Mouse (Mus musculus) liver, embryonic 16.5 days (tissue): ENCODE measurements around the gene Clta. TPM values are rescaled to one million over a fixed set of nuclear protein-coding genes. Genes with fewer than 3 reads are reported as not detected.
A peak's percentile ranks its signal among the peaks of the same experiment; 100 is the strongest.

Experiments used
- ATAC-seq: fragments of 200-750 bp; cut with Nextera tagmentation; 2 replicates; pipeline ENCODE4 v1.8.0; 2017; ENCODE audit warnings: low read depth, mild to moderate bottlenecking, moderate number of reproducible peaks, moderate library complexity
- H3K27ac ChIP-seq: fragments of 300-500 bp; sonication (generic); 2 replicates; pipeline ENCODE4 v1.5.1; 2014; ENCODE audit warnings: mild to moderate bottlenecking, low read length
- H3K27me3 ChIP-seq: fragments of 300-500 bp; sonication (generic); 2 replicates; pipeline ENCODE4 v1.6.1; 2014; ENCODE audit warnings: low read depth, low read length, mixed read lengths; ENCODE audit not compliant: control insufficient read depth, insufficient read depth
- H3K36me3 ChIP-seq: fragments of 300-500 bp; sonication (generic); 2 replicates; pipeline ENCODE4 v1.6.1; 2014; ENCODE audit warnings: mild to moderate bottlenecking; ENCODE audit not compliant: control insufficient read depth, insufficient read depth
- H3K4me1 ChIP-seq: fragments of 300-500 bp; sonication (generic); 2 replicates; pipeline ENCODE4 v1.6.1; 2014; ENCODE audit warnings: low read depth, low read length, mixed read lengths; ENCODE audit not compliant: control insufficient read depth
- H3K4me2 ChIP-seq: fragments of 300-500 bp; sonication (generic); 2 replicates; pipeline ENCODE4 v1.6.1; 2014; ENCODE audit warnings: low read depth, low read length, mixed read lengths
- H3K4me3 ChIP-seq: fragments of 300-500 bp; sonication (generic); 2 replicates; pipeline ENCODE4 v1.5.1; 2014; ENCODE audit warnings: low read depth, mild to moderate bottlenecking, low read length
- H3K9ac ChIP-seq: fragments of 300-500 bp; sonication (generic); 2 replicates; pipeline ENCODE4 v1.6.1; 2014; ENCODE audit warnings: low read depth, low read length
- H3K9me3 ChIP-seq: fragments of 300-500 bp; sonication (generic); replicated peaks from 2 replicates; pipeline ENCODE4 v1.6.1; 2016; ENCODE audit warnings: low read length; ENCODE audit not compliant: control insufficient read depth
- WGBS: fragments of 180-500 bp; shearing (Covaris S2); extraction: QIAGEN DNeasy Blood & Tissue Kit; methylation state at CpG from one replicate; pipeline ENCODE4 v1.1.7; 2014; ENCODE audit not compliant: insufficient replicate concordance; 5-methylcytosine and 5-hydroxymethylcytosine counted together
- polyA plus RNA-seq: library from polyadenylated mRNA; unstranded; fragments of >200 nt; fragmentation: Nextera tagmentation; extraction: Ambion mirVana; gene quantifications from 2 replicates; pipeline ENCODE4 v1.2.1, GENCODE M21; 2015

Gene Clta
- polyA plus RNA-seq, 1 experiment from 2014 or later = 101 TPM

DNA sequence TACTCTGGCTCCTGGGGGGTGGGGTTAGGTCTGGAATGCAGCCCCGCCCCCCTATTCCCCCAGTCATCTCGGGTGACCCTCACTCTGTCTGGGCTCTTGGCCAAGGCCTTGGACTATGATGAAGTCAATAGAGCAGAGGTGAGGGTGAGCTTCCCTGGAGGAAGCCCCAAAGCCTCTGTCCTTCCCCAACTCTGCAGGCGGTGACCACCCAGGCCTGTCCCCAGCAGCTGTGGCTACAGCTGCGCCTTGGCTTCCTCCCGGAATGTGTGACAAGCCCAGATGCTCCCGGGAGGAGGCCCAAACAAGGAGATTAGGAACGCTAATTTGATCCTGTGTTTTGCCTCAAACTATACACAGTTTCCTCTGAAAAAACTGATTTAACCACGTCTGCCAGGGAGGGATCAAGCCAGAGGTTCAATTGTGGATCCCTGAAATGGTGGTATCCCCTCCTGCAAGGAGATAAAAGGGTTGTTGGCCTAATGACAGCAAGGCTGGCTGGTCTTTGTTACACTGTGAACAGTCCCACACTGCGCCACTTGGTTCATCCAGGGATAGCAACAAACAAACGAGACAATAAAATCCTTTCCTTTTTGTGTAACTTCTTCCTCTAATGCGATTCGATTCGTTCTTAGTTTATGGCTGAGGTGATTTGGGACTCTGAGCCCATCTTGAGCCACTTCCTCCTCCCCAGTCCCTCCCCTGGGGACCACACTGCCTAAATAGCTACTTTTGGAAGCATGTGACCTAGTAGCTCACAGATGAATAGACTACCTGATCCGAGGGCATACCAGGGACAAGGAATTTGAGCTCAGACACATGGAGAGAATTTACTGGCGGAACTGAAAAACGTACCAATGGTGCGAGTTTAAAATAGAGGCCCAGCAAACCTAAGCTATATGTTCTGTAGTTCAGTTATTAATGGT, 25.5 kb upstream of the Clta start:
- Histone ChIP-seq H3K27me3 (no peaks in the 10 kb centered on the region), H3K9ac (no peak overlapping the region), H3K4me3 (no peak overlapping the region), H3K9me3 (no peaks in the 10 kb centered on the region), H3K36me3 (peaks cover 6% of the 10 kb centered on the region; the same call in 1 of the 2 replicates), H3K27ac (no peak overlapping the region; the same call in none of the 2 replicates), H3K4me1 (peaks cover 27% of the 10 kb centered on the region), H3K4me2 (no peak overlapping the region)
- WGBS = 59% methylated on average over 17 of the region's 17 CpGs
- peak; percentile 45 for ATAC-seq

DNA sequence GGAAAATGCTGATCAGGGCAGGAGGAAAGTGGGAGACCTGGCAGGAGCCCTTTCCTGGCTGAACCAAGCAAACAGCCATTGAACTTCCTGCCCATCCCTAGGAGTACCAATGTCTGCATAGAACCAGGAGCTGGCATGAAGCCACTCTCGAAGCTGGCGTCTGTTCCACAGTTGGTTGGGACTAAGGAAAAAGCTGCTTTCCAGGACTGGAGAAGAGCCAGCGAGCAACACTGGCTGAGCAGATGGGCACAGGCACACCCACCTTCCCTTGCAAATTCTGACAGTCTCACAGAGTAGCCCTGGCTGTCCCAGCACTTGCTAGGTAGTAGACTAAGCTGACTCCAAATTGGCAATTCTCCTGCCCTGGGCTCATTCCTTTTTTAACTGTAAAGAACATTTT, 24.5 kb upstream of the Clta start:
- Histone ChIP-seq H3K4me1 (peaks cover 19% of the 10 kb centered on the region), H3K27me3 (no peaks in the 10 kb centered on the region), H3K36me3 (peaks cover 6% of the 10 kb centered on the region; the same call in 1 of the 2 replicates), H3K27ac (no peak overlapping the region), H3K9ac (no peak overlapping the region), H3K9me3 (no peaks in the 10 kb centered on the region), H3K4me2 (no peak overlapping the region), H3K4me3 (no peak overlapping the region)
- WGBS = 82% methylated on average over 3 of the region's 3 CpGs
- no peak for ATAC-seq

DNA sequence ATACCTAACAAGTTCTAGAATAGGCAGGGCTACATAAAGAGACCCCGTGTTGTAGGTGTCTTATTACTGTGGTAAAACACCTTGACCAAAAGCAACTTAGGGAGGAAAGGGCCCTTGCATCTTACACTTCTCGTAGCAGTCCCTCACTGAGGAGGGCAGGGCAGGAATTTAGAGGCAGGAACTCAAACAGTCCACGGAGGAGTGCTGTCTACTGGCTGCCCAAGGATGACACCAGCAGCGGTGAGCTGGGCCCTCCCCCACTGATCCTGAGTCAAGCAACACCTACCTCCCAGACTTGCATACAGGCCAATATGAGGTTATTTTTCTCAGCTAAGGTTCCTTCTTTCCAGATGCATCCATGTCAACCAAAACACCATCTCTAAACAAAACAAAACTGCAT, 24.0 kb upstream of the Clta start:
- Histone ChIP-seq H3K4me1 (peaks cover 16% of the 10 kb centered on the region), H3K36me3 (peaks cover 6% of the 10 kb centered on the region; the same call in 1 of the 2 replicates), H3K4me3 (no peak overlapping the region), H3K27me3 (no peaks in the 10 kb centered on the region), H3K27ac (no peak overlapping the region), H3K9me3 (no peaks in the 10 kb centered on the region), H3K9ac (no peak overlapping the region), H3K4me2 (no peak overlapping the region)
- ATAC-seq = no peak
- WGBS = 61% methylated on average over 4 of the region's 4 CpGs

DNA sequence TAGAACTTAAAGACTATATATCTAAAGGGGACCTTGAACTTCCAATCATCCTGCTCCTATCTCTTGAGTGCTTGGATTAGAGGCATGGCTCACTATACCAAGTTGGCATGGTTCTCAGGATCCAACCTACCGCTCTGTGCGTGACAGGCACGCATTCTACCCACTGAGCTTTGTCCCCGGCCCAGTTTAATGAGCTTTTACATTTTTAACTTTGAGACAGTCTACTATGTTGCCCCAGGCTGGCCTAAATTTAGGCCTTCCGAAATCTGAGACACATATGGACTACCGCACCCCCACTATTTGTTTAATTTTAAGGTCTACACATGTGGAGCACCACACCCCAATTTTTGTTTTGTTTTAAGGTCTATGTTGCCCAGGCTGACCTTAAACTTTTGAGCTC, 23.4 kb upstream of the Clta start:
- Histone ChIP-seq H3K9ac (no peak overlapping the region), H3K4me2 (no peak overlapping the region), H3K27ac (no peak overlapping the region), H3K9me3 (no peaks in the 10 kb centered on the region), H3K4me3 (no peak overlapping the region), H3K4me1 (peaks cover 16% of the 10 kb centered on the region), H3K27me3 (no peaks in the 10 kb centered on the region), H3K36me3 (peaks cover 6% of the 10 kb centered on the region; the same call in 1 of the 2 replicates)
- 85% methylated on average over 6 of the region's 6 CpGs for WGBS
- no peak for ATAC-seq

DNA sequence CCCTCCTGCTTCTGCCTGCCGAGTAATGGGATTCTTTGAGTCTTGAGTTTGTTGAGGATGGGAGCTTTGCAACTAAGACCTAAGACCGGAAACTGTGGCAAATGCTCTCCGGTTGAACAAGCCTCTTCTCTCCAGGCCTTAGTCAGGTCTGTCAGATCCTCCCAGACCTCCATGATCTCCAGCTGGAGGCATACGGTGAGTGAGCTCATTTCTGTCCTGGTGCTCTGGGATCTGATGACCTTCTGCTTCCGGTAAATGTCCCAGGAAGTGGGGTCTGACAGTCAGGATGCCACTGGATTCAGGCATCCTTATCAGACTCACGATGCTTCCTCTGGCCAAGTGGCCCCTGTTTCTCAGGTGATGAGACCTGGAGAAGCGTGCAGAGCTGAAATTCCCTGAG, 23.0 kb upstream of the Clta start:
- ATAC-seq = no peak
- Histone ChIP-seq H3K9me3 (no peaks in the 10 kb centered on the region), H3K4me2 (no peak overlapping the region), H3K4me1 (peaks cover 16% of the 10 kb centered on the region), H3K27me3 (no peaks in the 10 kb centered on the region), H3K9ac (no peak overlapping the region), H3K4me3 (no peak overlapping the region), H3K27ac (no peak overlapping the region), H3K36me3 (peaks cover 6% of the 10 kb centered on the region; the same call in 1 of the 2 replicates)
- WGBS = 65% methylated on average over 7 of the region's 7 CpGs

DNA sequence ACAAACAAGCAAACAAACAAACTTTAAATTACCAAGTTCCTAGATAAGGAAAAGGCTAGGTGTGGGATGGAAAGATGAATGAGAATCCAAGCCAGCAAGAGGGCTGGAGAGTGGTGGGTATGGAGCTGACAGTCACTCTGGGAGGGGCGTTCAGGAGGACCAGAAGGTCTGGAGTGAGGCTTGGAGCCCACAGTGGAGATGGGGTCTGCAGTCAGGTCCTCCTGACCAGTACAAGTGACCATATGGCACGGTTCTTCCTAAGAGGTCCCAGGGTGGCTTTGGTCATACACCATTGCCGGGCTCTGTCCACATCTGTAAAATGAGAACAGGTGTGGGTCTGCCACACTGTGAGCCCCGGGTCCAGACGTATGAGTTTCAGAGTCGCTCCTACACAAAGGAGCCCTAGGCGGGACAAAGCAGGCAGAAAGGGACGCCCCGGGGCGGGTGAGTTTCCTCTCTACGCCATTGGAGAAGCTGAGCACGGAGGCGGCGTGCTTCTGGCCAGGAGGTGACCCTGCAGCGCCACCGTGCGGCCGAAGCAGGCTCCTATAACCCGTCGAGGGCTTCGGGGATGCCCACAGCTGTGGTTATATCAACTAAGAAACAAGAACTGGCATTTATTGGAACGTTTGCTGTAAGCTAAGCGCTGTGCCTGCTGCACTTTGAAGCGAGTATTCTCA, 22.1 kb upstream of the Clta start:
- under 1% methylated on average over 24 of the region's 24 CpGs for WGBS
- Histone ChIP-seq H3K36me3 (peaks cover 5% of the 10 kb centered on the region; the same call in 1 of the 2 replicates), H3K4me1 (peaks cover 16% of the 10 kb centered on the region), H3K9me3 (no peaks in the 10 kb centered on the region), H3K27ac (peak overlapping the region; percentile 46), H3K4me2 (peak overlapping the region; percentile 80), H3K9ac (peak overlapping the region; percentile 70), H3K27me3 (no peaks in the 10 kb centered on the region), H3K4me3 (peak overlapping the region; percentile 45)
- ATAC-seq = peak; percentile 90

DNA sequence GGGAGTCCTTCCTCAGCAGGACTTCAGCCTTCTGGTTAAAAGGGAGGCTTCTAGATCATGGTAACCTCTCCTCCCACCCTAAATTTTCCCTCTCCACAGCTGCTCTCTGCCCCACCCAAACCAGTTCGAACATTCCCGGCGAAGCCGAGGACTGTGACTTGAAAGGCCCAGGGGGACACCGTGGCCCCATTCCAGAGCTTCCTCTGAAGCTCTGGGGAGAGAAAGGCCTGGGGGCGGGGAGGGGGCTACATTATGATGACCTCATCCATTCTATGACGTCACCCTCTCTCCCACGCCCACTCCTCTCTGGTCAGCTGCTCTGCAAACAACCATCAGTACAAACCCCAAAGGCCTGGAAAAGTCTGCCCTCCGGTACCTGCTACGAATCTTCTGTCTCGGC, 21.1 kb upstream of the Clta start, which contains the start of gene Ccin:
TSS of gene Ccin (plus strand) at position 303 of the 400 bp plus-strand sequence.
- ATAC-seq = no peak
- no peaks in the 10 kb centered on the region for H3K9me3 ChIP-seq
- H3K4me2 ChIP-seq = peak within 1 kb of the TSS; percentile 80
- peaks cover 14% of the 10 kb centered on the region for H3K4me1 ChIP-seq
- H3K9ac ChIP-seq = peak within 1 kb of the TSS; percentile 70
- no peaks in the 10 kb centered on the region for H3K36me3 ChIP-seq
- H3K4me3 ChIP-seq = peak within 1 kb of the TSS; percentile 45
- no peaks in the 10 kb centered on the region for H3K27me3 ChIP-seq
- peak within 1 kb of the TSS; percentile 46 for H3K27ac ChIP-seq
- 78% methylated on average over 11 of the region's 11 CpGs for WGBS

DNA sequence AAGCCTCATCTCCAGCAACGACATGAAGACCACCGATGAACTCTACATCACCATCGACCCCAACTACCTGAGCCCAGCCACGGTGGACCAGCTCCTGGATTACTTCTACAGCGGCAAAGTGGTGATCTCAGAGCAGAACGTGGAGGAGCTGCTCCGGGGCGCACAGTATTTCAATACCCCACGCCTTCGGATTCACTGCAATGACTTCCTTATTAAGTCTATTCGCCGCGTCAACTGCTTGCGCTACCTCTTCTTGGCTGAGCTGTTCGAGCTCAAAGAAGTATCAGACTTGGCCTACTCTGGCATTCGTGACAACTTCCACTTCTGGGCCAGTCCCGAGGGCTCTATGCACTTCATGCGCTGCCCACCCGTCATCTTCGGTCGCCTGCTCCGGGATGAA, 20.5 kb upstream of the Clta start:
- no peak for ATAC-seq
- Histone ChIP-seq H3K4me3 (no peak overlapping the region), H3K4me1 (peaks cover 14% of the 10 kb centered on the region), H3K4me2 (no peak overlapping the region), H3K27ac (no peak overlapping the region), H3K27me3 (no peaks in the 10 kb centered on the region), H3K36me3 (no peaks in the 10 kb centered on the region), H3K9ac (no peak overlapping the region), H3K9me3 (no peaks in the 10 kb centered on the region)
- WGBS = 81% methylated on average over 22 of the region's 22 CpGs

DNA sequence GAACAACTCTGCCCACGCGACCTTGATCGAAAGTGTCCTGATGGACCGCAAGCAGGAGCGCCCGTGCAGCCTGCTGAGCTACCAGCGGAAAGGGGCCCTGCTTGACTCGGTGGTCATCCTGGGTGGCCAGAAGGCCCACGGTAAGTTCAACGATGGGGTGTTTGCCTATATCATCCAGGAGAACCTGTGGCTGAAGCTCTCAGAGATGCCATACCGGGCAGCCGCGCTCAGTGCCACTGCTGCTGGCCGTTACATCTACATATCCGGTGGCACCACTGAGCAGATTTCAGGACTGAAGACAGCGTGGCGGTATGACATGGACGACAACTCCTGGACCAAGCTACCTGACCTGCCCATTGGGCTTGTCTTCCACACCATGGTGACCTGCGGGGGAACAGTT, 19.9 kb upstream of the Clta start:
- 79% methylated on average over 19 of the region's 19 CpGs for WGBS
- Histone ChIP-seq H3K27ac (no peak overlapping the region), H3K27me3 (no peaks in the 10 kb centered on the region), H3K4me3 (no peak overlapping the region), H3K4me1 (peaks cover 14% of the 10 kb centered on the region), H3K4me2 (no peak overlapping the region), H3K9me3 (no peaks in the 10 kb centered on the region), H3K9ac (no peak overlapping the region), H3K36me3 (no peaks in the 10 kb centered on the region)
- ATAC-seq = no peak
